Mouse (Mus musculus) midbrain, embryonic 15.5 days (tissue): ENCODE data around the gene Tomm40. TPM values are rescaled to one million over a fixed set of nuclear protein-coding genes. Genes with fewer than 3 reads are reported as not detected.

Source experiments
- ATAC-seq: fragments of 200-750 bp; cut with Nextera tagmentation; replicated peaks from 2 replicates; pipeline ENCODE4 v1.8.0; 2017; ENCODE audit warnings: moderate TSS enrichment
- H3K27ac ChIP-seq: fragments of 300-500 bp; sonication (generic); 2 replicates; pipeline ENCODE4 v1.5.1; 2015; ENCODE audit warnings: mild to moderate bottlenecking, inconsistent platforms
- H3K27me3 ChIP-seq: fragments of 300-500 bp; sonication (generic); replicated peaks from 2 replicates; pipeline ENCODE4 v1.6.1; 2015; ENCODE audit warnings: inconsistent platforms
- H3K36me3 ChIP-seq: fragments of 300-500 bp; sonication (generic); replicated peaks from 2 replicates; pipeline ENCODE4 v1.6.1; 2015; ENCODE audit warnings: inconsistent platforms
- H3K4me1 ChIP-seq: fragments of 300-500 bp; sonication (generic); 2 replicates; pipeline ENCODE4 v1.6.1; 2015; ENCODE audit warnings: inconsistent platforms
- H3K4me2 ChIP-seq: fragments of 300-500 bp; sonication (generic); 2 replicates; pipeline ENCODE4 v1.6.1; 2015; ENCODE audit warnings: inconsistent platforms, mild to moderate bottlenecking, moderate library complexity
- H3K4me3 ChIP-seq: fragments of 300-500 bp; sonication (generic); 2 replicates; pipeline ENCODE4 v1.5.1; 2015; ENCODE audit warnings: mild to moderate bottlenecking, inconsistent platforms
- H3K9ac ChIP-seq: fragments of 300-500 bp; sonication (generic); 2 replicates; pipeline ENCODE4 v1.6.1; 2015; ENCODE audit warnings: mild to moderate bottlenecking, inconsistent platforms
- H3K9me3 ChIP-seq: fragments of 300-500 bp; sonication (generic); 2 replicates; pipeline ENCODE4 v1.6.1; 2016; ENCODE audit warnings: inconsistent platforms
- WGBS: fragments of 180-500 bp; shearing (Covaris S2); methylation state at CpG from one replicate; pipeline ENCODE4 v1.1.7; 2015; ENCODE audit warnings: mixed read lengths; 5-methylcytosine and 5-hydroxymethylcytosine counted together
- polyA plus RNA-seq: library from polyadenylated mRNA; unstranded; fragments of >200 nt; fragmentation: Nextera tagmentation; extraction: Ambion mirVana; gene quantifications from 2 replicates; pipeline ENCODE4 v1.2.1, GENCODE M21; 2015

Gene Tomm40
- polyA plus RNA-seq, 1 experiment from 2014 or later = 139 TPM

DNA sequence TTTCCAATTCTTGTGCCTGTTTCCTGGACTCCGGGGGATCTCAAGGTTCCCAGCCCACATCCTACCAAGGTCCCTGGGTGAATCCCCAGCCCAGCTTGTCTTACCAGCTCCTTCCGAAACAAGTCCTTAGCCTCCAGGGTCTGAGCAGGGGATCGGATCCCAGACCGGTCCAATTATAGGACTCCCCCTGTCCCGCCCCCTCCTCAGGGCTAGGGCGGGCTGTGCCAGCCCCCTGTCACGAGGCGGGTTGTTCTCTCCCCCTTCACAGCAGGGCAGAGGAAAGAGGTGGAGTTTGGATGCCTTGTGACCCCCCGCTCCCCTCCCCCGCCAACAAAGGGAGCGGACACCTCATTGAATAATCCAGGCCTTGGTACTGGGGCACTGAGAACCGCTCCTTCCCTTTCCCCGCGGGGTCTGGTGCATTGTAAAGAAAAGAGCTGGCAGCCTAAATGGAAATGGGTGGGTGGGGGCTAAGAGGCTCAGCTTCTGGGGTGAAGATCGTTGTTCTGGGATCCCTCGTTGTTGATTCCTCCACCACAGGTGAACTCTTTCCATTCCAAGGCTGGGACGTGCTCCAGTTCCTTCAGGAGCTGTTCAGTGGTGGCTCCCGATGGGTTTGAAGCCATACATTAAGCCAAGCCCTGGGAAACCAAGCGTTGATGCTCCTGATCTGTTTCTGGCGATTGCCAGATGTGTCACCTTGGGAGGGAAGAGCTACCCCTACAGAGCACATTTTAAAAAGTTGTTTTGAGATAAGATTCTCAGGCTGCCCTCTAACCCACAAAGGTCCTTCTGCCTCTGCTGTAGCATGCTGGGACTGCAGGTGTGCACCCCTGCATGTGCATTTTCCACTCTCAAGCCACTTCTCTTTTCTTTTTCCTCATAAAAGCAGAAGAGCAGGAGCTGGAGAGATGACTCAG lies 16.1 kb downstream of the Tomm40 start, which contains the start of gene Apoe:
TSS of gene Apoe (minus strand) at position 282 of the 920 bp plus-strand sequence.
- Histone ChIP-seq H3K9ac (peak within 1 kb of the TSS; percentile 30), H3K9me3 (no peaks in the 10 kb centered on the region), H3K36me3 (peaks cover 8% of the 10 kb centered on the region; the same call in 1 of the 2 replicates), H3K4me1 (peaks cover 18% of the 10 kb centered on the region), H3K27ac (0 out of 2 replicates have a peak within 1 kb of the TSS, but pooled peaks have one; percentile 20), H3K4me3 (peak within 1 kb of the TSS; percentile 27), H3K27me3 (no peaks in the 10 kb centered on the region), H3K4me2 (peak within 1 kb of the TSS; percentile 50)
- WGBS = 1% methylated on average over 20 of the region's 20 CpGs
- ATAC-seq = peak; percentile 38

DNA sequence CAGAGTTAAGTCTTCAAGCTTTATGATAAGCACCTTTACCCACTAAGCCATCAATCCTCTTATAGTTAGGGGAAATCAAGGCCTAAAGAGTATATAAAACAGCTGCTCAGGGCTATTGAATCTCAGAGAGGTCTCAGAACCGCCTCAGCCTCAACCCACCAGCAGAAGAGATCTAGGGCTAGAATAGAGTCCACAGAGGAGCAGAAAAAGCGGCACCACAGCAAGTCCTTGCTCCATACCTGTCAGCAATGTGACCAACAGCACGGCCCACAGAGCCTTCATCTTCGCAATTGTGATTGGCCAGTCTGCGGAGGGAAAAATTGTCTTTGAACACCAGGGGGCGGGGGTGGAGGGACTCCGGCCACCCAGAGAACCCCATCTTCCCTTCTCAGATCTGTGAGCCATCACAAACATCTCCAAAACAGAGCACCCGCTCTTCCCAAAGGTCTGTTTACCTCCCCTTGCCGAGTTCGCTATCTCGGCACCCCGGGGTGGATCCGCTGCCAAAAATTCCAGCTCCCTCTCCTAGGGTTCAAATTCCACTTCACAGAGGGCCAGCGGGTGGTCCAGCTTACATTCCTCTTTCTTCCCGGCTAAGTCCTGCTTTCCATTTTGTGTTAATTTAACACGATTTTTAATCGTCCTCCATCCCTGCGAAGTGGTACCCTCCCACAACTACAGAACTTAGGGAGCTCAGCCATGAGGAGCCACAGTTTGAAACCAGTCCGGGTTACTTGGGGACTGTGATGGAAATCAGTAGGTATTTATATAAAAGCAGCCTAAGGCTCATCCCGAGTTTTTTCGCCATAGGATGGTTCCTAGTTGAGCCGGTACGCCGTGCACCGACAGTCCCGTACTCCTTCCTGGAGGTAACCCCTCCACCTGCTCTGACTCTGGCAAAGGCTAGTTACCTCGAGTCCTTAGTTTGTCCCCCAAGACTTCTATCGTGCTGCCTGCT lies 17.0 kb downstream of the Tomm40 start:
- H3K27me3 ChIP-seq = no peaks in the 10 kb centered on the region
- H3K36me3 ChIP-seq = peaks cover 8% of the 10 kb centered on the region; the same call in 1 of the 2 replicates
- peak overlapping the region; percentile 50 for H3K4me2 ChIP-seq
- peak overlapping the region; percentile 27 for H3K4me3 ChIP-seq
- 2% methylated on average over 28 of the region's 28 CpGs for WGBS
- H3K9ac ChIP-seq = peak overlapping the region; percentile 30
- H3K27ac ChIP-seq = 0 out of 2 replicates have a peak overlapping the region, but pooled peaks have one; percentile 20
- peaks cover 18% of the 10 kb centered on the region for H3K4me1 ChIP-seq
- H3K9me3 ChIP-seq = no peaks in the 10 kb centered on the region
- ATAC-seq = no peak

DNA sequence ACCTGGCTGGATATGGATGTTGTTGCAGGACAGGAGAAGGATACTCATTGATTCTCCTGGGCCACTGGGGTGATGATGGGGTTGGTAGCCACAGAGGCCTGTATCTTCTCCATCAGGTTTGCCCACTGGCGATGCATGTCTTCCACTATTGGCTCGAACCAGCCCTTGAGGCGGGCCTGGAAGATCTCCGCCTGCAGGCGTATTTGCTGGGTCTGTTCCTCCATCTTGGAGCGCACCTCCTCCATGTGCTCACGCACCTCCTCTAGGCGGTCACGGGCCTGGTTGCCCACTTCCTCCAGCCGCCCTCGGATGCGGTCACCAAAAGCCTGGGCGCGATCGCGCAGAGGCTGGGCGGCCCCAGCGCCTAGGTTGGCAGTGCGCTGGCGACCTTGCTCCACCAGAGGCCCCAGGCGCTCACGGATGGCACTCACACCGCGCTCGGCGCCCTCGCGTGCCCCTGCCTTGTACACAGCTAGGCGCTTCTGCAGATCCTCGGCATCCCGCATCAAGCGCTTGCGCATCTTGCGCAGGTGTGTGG lies 18.8 kb downstream of the Tomm40 start:
- no peaks in the 10 kb centered on the region for H3K36me3 ChIP-seq
- H3K4me1 ChIP-seq = peaks cover 18% of the 10 kb centered on the region
- no peak overlapping the region for H3K9ac ChIP-seq
- no peak overlapping the region for H3K27ac ChIP-seq
- ATAC-seq = no peak
- WGBS = 97% methylated on average over 33 of the region's 34 CpGs
- no peak overlapping the region for H3K4me2 ChIP-seq
- H3K4me3 ChIP-seq = no peak overlapping the region
- no peaks in the 10 kb centered on the region for H3K27me3 ChIP-seq
- H3K9me3 ChIP-seq = no peaks in the 10 kb centered on the region

DNA sequence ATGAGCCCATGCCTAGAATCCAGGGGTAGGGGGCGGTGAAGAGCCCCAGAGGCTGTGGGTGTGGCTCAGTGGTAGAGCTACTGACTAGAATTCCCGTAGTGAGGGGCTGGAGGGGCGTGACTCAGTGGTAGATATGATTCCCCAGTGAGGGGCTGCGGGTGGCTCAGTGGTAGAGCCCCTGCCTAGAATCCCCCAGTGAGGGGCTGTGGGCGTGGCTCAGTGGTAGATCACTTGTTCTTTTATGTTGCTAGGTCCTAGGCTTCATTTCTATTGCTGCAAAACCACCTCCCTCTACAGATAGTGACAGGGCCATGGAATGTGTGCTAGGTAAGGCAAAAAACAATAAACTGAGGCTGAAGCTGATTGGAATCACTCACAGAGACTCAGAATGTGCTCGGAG lies 19.4 kb downstream of the Tomm40 start:
- no peaks in the 10 kb centered on the region for H3K27me3 ChIP-seq
- WGBS = 88% methylated on average over 6 of the region's 6 CpGs
- H3K9ac ChIP-seq = no peak overlapping the region
- H3K27ac ChIP-seq = no peak overlapping the region
- peaks cover 18% of the 10 kb centered on the region for H3K4me1 ChIP-seq
- H3K4me3 ChIP-seq = no peak overlapping the region
- no peak overlapping the region for H3K4me2 ChIP-seq
- no peaks in the 10 kb centered on the region for H3K9me3 ChIP-seq
- no peaks in the 10 kb centered on the region for H3K36me3 ChIP-seq
- no peak for ATAC-seq

DNA sequence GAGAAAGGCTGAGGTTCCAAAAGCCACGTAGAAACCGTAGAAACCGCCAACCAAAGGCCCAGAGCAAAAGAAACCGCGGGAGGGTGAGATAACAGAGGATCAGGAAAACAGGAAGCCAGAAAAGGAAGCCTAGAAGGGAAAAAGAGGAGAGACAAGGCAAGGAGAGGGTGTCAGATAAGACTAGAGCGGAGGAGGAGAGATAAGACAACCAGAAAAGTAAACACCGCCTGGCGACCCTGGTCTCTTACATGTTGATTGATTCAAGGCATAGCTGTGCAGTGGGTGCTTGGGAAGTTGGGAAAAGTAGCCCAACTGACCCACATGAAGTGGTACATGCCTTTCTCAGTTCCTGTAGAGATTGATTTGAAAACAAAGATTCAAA lies 20.0 kb downstream of the Tomm40 start:
- Histone ChIP-seq H3K9me3 (no peaks in the 10 kb centered on the region), H3K9ac (no peak overlapping the region), H3K36me3 (no peaks in the 10 kb centered on the region), H3K4me2 (no peak overlapping the region), H3K4me3 (no peak overlapping the region), H3K27me3 (no peaks in the 10 kb centered on the region), H3K27ac (no peak overlapping the region), H3K4me1 (peaks cover 18% of the 10 kb centered on the region)
- 65% methylated on average over 8 of the region's 8 CpGs for WGBS
- no peak for ATAC-seq

DNA sequence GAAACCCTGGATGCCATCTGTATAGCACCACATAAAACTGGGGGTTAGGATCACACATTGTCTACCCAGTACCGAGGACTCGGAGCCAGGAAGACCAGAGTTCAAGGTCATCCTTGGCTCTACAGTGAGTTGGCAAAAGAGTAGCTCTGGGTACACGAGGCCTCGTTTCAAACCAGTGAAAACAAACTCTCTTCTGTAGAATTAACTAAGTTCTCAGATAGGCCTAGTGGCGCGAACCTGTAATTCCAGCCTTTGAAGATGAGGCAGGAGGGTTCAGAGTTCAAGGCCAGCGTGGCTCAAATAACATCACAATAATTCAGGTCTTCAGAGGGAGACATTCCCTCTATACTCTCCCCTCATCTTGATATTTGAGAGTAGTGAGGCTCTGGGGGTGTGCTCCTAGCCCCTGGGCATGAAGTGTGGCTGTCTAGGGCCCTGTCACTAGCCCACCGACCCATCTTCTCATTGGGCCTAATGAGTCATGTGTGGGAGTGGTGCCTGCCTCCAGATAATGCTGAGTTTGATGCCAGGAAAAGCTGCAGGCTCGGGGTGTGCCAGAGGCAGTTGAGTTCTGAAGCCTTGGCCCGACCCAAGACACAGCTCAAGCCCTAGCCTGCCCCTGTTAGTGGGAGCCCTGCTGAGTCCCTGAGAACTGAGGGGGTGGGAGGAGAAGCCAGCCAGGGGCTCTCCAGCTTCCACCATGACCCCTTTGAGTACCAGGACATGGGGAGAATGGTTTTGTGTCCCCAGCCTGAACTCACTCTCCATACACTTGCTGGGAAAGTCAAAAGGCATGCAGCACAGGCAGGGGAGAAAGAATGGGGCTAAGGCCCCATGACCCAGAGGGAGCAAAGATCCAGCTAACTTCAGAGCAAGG lies 20.7 kb downstream of the Tomm40 start:
- 90% methylated on average over 10 of the region's 10 CpGs for WGBS
- Histone ChIP-seq H3K4me1 (peaks cover 17% of the 10 kb centered on the region), H3K4me2 (no peak overlapping the region), H3K27ac (no peak overlapping the region), H3K9ac (no peak overlapping the region), H3K9me3 (no peaks in the 10 kb centered on the region), H3K36me3 (no peaks in the 10 kb centered on the region), H3K27me3 (no peaks in the 10 kb centered on the region), H3K4me3 (no peak overlapping the region)
- no peak for ATAC-seq

DNA sequence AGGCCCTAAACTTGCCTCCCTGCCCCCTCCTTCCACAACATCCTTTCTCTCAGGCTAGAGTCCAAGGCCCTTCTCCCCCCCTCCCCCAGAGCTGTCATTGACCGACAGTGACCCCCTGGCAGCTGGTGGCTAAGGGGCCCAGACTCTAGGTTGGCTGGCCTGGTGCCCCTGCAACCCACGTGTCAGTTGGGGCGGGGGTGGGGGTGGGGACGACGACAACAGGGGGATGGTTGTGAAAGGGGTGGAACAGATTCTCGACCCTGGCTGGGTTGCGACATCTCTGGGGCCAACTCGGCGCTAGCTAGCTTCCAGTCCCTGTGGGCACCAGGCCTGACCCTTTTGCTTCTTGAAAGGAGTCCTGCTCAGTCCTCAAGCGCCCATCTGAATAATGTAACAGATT lies 21.8 kb downstream of the Tomm40 start:
- H3K4me3 ChIP-seq = no peak overlapping the region
- no peak overlapping the region for H3K4me2 ChIP-seq
- H3K9ac ChIP-seq = no peak overlapping the region
- no peaks in the 10 kb centered on the region for H3K9me3 ChIP-seq
- H3K4me1 ChIP-seq = peaks cover 5% of the 10 kb centered on the region
- no peaks in the 10 kb centered on the region for H3K27me3 ChIP-seq
- ATAC-seq = no peak
- WGBS = 29% methylated on average over 10 of the region's 10 CpGs
- H3K36me3 ChIP-seq = no peaks in the 10 kb centered on the region
- no peak overlapping the region for H3K27ac ChIP-seq

DNA sequence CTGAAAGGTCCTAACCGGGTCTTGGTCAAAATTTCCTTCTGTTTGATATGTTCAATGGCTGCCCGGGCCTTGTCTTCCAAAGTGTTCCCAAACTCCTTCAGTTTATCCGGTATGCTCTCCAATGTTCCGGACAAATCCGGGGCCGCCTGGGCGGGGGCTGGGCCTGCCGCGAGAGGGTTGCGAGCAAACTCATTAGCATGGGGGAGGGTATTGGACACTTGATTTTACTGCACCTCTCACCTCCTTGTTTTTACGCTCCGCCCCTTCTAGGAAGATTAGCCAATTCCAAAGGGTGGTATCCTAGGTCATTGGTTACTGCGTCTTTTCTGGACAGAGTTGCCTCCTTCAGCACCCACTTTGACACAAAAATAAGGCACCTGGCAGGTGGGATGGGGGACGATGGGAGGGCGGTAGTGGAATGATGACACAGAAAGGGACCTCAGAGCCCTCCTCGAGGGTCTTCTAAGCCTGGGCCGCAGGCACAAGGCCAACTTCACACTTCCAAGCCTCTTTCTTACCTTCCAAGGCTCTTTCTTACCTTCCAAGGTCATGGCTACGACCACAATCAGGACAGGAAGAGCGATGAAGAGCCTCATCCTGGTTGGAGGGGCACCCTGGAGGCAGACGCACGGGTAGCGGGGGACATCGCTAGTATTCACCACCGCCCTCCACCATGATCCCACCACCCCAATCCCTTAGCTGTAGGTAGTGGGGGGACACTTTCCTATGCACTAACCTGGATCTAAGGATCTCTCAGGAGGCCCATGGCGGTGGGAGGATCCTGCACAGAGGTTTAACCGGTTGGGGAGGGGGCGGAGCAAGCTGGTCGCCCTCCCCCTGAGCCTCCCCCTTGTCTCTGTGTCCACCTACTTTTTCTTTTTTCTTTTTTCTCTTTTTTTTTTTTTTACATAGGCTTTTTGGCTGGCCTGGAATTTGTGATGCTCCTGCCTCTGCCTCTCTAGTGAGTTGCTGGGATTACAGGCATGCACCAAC lies 23.1 kb downstream of the Tomm40 start, which contains the start of gene Apoc1:
TSS of gene Apoc1 (minus strand) at position 788 of the 993 bp plus-strand sequence.
- 51% methylated on average over 28 of the region's 28 CpGs for WGBS
- Histone ChIP-seq H3K4me1 (no peaks in the 10 kb centered on the region), H3K27ac (no peak within 1 kb of the TSS), H3K4me3 (no peak within 1 kb of the TSS), H3K9ac (no peak within 1 kb of the TSS), H3K9me3 (no peaks in the 10 kb centered on the region), H3K27me3 (no peaks in the 10 kb centered on the region), H3K36me3 (no peaks in the 10 kb centered on the region), H3K4me2 (no peak within 1 kb of the TSS)
- no peak for ATAC-seq

DNA sequence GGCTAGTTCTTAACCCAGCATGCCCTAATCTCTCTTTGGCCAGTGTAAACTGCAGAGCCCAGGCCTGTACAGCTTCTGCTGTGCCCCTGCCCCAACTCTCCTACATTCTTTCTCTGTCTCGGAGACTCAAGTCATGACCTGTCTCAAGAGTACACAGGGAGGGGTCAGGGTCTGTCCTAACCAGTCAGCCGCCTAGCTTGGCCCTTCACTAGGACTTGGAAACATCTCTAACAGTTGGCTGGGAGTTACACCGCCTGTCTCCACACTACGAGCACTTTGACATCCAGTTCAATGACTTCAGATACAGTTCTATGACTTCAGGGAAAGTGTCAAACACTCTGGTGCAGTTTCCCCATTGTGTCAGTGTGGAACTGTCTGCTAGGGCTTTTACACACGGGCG lies 23.8 kb downstream of the Tomm40 start:
- Histone ChIP-seq H3K36me3 (no peaks in the 10 kb centered on the region), H3K4me2 (no peak overlapping the region), H3K27ac (no peak overlapping the region), H3K27me3 (no peaks in the 10 kb centered on the region), H3K4me1 (no peaks in the 10 kb centered on the region), H3K9me3 (no peaks in the 10 kb centered on the region), H3K9ac (no peak overlapping the region), H3K4me3 (no peak overlapping the region)
- 76% methylated on average over 6 of the region's 6 CpGs for WGBS
- no peak for ATAC-seq

DNA sequence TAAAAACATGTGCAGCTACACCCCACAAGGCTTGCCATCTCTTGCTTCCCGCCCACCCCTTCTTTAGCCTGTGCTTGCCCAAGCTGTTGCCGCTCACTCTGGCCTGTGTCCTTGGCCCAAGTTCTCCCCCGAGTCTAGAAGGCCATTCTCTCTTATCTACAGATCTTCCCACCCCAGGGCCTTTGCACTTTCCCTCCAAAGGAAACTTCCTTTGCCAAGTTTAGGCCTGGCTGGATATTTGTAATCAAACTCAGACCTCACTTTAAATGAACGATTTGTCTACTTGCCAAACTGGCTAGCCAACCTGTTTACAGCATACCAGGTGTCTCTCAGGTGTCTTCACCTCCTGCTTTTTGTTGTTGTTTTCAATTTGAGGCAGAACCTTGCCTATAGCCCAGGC lies 24.4 kb downstream of the Tomm40 start:
- WGBS = 90% methylated on average over 4 of the region's 4 CpGs
- no peaks in the 10 kb centered on the region for H3K4me1 ChIP-seq

More for the DNA sequence above, 24.4 kb downstream of the Tomm40 start:
- Histone ChIP-seq H3K9me3 (no peaks in the 10 kb centered on the region), H3K9ac (no peak overlapping the region), H3K36me3 (no peaks in the 10 kb centered on the region), H3K27me3 (no peaks in the 10 kb centered on the region), H3K4me2 (no peak overlapping the region), H3K27ac (no peak overlapping the region), H3K4me3 (no peak overlapping the region)
- no peak for ATAC-seq
